Mouse (Mus musculus): ENCODE measurements around the gene Msrb3. TPM values are rescaled to one million over a fixed set of nuclear protein-coding genes. Genes with fewer than 3 reads are reported as not detected.
"Not testable (repeated sequence)": the region's sequence is repeated elsewhere in the genome, so short reads cannot be mapped to it uniquely, and the experiment has no call there.

Msrb3 gene
- polyA plus RNA-seq, 2 experiments = 0.60 to 1.5 TPM

DNA sequence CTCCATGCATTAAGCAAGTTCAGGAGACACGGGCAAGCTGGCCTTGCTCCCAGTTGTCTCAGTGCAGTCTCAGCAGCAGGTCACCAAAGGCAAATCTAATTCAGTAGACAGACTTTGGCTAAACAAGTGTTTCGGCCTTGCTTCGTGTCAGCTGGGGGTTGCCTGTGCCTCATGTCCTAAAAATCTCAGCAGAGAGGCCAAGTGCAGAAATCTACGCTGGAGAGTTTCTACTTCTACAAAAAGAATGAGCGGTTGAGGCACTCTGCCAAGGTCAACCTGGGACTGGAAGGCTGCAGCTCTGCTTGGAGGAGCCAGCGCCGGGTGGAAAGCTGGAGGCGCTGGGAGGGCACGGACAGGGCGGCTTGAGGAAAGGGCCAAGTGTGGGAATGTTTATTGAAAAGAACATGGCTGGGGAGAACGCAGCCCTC, 147.6 kb downstream of the Msrb3 start:
- Histone ChIP-seq H3K9ac (replicated peaks) (no peak overlapping the region), H3K27me3 (ENCODE audit: control insufficient read depth, insufficient read depth, low read length) (no peaks in the 10 kb centered on the region), H3K9me3 (ENCODE audit: control insufficient read depth, low read length) (no peaks in the 10 kb centered on the region), H3K4me1 (replicated peaks; ENCODE audit: control insufficient read depth in 2 of 2, insufficient read depth in 2 of 2, low read length in 1 of 2) (peaks cover 0 to 2% of the 10 kb centered on the region in 2 experiments; a peak in 1 of 4 replicates), H3K4me2 (ENCODE audit: low read depth) (no peak overlapping the region), H3K4me3 (ENCODE audit: insufficient read depth in 1 of 2, low read depth in 2 of 2, low read length in 2 of 2) (no peak overlapping the region), H3K27ac (no peak overlapping the region), H3K36me3 (replicated peaks; ENCODE audit: control insufficient read depth, insufficient read depth, low read depth) (no peaks in the 10 kb centered on the region)
- WGBS (ENCODE audit: insufficient replicate concordance) = 73% methylated on average over 11 of the region's 11 CpGs
- DNase-seq (ENCODE audit: low read depth in 3 of 3, low spot score in 3 of 3) (no peak), ATAC-seq (ENCODE audit: insufficient read depth) (no peak)
- TF ChIP-seq EP300 (IDR thresholded peaks at IDR 0.05; ENCODE audit: low read depth) = no peak
- TF ChIP-seq CTCF (IDR thresholded peaks at IDR 0.05; ENCODE audit: low read depth) = no peak

DNA sequence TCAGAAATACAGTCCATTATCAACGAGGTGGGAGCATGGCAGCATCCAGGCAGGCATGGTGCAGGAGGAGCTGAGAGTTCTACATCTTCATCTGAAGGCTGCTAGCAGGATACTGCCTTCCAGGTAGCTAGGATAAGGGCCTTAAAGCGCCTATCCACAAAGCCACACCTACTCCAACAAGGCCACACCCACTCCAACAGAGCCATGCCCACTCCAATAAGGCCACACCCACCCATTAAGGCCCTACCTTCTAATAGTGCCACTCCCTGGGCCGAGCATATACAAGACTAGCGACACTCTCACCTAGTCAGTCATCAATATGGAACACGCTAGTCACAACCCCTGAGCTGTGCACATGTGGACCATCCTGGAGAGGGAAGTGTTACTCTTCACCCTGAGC, 149.3 kb downstream of the Msrb3 start:
- H3K4me1 ChIP-seq (replicated peaks; ENCODE audit: control insufficient read depth in 2 of 2, insufficient read depth in 2 of 2, low read length in 1 of 2); ATAC-seq (ENCODE audit: insufficient read depth); H3K27ac ChIP-seq; H3K4me2 ChIP-seq (ENCODE audit: low read depth); H3K9me3 ChIP-seq (ENCODE audit: control insufficient read depth, low read length); H3K36me3 ChIP-seq (replicated peaks; ENCODE audit: control insufficient read depth, insufficient read depth, low read depth); DNase-seq (ENCODE audit: low read depth in 3 of 3, low spot score in 3 of 3); H3K9ac ChIP-seq (replicated peaks); H3K4me3 ChIP-seq (ENCODE audit: insufficient read depth in 1 of 2, low read depth in 2 of 2, low read length in 2 of 2); H3K27me3 ChIP-seq (ENCODE audit: control insufficient read depth, insufficient read depth, low read length): not testable (repeated sequence)
- WGBS (ENCODE audit: insufficient replicate concordance) = 67% methylated on average over 5 of the region's 5 CpGs

DNA sequence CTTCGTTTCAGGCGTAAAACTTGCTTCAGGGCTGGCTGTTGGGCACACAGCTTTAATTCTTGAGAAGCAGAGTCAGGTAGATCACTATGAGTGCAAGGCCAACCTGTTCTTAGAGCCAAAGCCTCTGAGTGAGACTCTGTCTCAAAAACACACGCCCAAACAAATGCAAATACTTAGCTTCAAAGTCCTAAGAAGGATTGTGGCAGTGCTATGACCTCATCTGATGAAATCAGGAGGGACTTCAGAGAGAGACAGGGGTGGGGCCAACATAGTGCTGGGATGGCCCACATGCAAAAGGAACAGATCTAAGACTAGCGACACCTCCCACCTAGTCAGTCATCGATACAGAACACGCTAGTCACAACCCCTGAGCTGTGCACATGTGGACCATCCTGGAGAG, 150.7 kb downstream of the Msrb3 start:
- no peak overlapping the region for H3K9ac ChIP-seq (replicated peaks)
- TF ChIP-seq EP300 (IDR thresholded peaks at IDR 0.05; ENCODE audit: low read depth) = no peak
- TF ChIP-seq CTCF (IDR thresholded peaks at IDR 0.05; ENCODE audit: low read depth) = no peak
- no peak for ATAC-seq (ENCODE audit: insufficient read depth)
- 70% methylated on average over 6 of the region's 6 CpGs for WGBS (ENCODE audit: insufficient replicate concordance)
- H3K27ac ChIP-seq = no peak overlapping the region
- no peak overlapping the region for H3K4me2 ChIP-seq (ENCODE audit: low read depth)
- H3K9me3 ChIP-seq (ENCODE audit: control insufficient read depth, low read length) = no peaks in the 10 kb centered on the region
- peaks cover 0 to 4% of the 10 kb centered on the region in 2 experiments; a peak in 1 of 4 replicates for H3K4me1 ChIP-seq (replicated peaks; ENCODE audit: control insufficient read depth in 2 of 2, insufficient read depth in 2 of 2, low read length in 1 of 2)
- H3K27me3 ChIP-seq (ENCODE audit: control insufficient read depth, insufficient read depth, low read length) = no peaks in the 10 kb centered on the region
- H3K36me3 ChIP-seq (replicated peaks; ENCODE audit: control insufficient read depth, insufficient read depth, low read depth) = no peaks in the 10 kb centered on the region
- H3K4me3 ChIP-seq (ENCODE audit: insufficient read depth in 1 of 2, low read depth in 2 of 2, low read length in 2 of 2) = no peak overlapping the region
- no peak for DNase-seq (ENCODE audit: low read depth in 3 of 3, low spot score in 3 of 3)

DNA sequence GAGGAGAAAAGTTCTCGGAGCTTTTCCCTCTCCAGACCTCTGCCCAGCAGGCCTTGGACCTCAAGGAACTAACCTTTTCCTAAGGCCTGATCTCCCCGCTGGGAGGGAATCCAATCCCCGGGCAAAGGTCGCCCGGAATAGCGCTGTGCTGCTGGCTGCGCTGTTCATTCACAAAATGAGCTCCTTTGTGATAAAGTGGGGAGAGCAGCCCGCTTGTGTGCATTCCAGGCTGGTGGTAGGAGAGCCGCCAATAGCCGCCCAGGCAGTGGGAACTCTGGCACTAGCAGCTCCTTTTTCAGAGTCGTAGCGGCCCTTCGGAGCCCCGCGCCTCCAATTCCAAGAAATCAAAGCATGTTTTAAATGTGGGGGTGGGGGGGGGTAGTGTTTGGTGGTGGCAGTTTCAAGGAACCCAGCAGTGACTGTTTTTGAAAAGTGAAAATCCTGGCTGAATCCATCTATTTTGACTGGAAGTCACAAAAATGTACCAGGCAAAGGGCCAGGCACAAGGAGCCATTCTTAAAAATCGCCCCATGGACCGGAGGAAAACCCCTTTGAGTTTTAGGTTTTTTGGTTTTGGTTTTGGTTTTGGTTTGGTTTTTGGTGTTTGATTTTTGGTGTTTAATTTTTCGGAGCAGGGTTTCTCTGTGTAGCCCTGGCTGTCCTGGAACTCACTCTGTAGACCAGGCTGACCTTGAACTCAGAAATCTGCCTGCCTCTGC, 153.6 kb downstream of the Msrb3 start:
- no peak for DNase-seq (ENCODE audit: low read depth in 3 of 3, low spot score in 3 of 3)
- no peaks in the 10 kb centered on the region for H3K9me3 ChIP-seq (ENCODE audit: control insufficient read depth, low read length)
- no peak overlapping the region for H3K27ac ChIP-seq
- no peak overlapping the region for H3K9ac ChIP-seq (replicated peaks)
- H3K36me3 ChIP-seq (replicated peaks; ENCODE audit: control insufficient read depth, insufficient read depth, low read depth) = no peaks in the 10 kb centered on the region
- 13% methylated on average over 18 of the region's 18 CpGs for WGBS (ENCODE audit: insufficient replicate concordance)
- ATAC-seq (ENCODE audit: insufficient read depth) = no peak
- H3K4me2 ChIP-seq (ENCODE audit: low read depth) = peak overlapping the region; percentile 47
- H3K4me3 ChIP-seq (ENCODE audit: insufficient read depth in 1 of 2, low read depth in 2 of 2, low read length in 2 of 2) = peak overlapping the region in 1 of 2 experiments; percentile 35; a peak in 2 of 4 replicates
- H3K27me3 ChIP-seq (ENCODE audit: control insufficient read depth, insufficient read depth, low read length) = no peaks in the 10 kb centered on the region
- H3K4me1 ChIP-seq (replicated peaks; ENCODE audit: control insufficient read depth in 2 of 2, insufficient read depth in 2 of 2, low read length in 1 of 2) = 0 out of 4 replicates have a peak, but pooled peaks cover 0 to 2% of the 10 kb centered on the region in 2 experiments
- TF ChIP-seq CTCF (IDR thresholded peaks at IDR 0.05; ENCODE audit: low read depth) (no peak), EP300 (IDR thresholded peaks at IDR 0.05; ENCODE audit: low read depth) (no peak)

DNA sequence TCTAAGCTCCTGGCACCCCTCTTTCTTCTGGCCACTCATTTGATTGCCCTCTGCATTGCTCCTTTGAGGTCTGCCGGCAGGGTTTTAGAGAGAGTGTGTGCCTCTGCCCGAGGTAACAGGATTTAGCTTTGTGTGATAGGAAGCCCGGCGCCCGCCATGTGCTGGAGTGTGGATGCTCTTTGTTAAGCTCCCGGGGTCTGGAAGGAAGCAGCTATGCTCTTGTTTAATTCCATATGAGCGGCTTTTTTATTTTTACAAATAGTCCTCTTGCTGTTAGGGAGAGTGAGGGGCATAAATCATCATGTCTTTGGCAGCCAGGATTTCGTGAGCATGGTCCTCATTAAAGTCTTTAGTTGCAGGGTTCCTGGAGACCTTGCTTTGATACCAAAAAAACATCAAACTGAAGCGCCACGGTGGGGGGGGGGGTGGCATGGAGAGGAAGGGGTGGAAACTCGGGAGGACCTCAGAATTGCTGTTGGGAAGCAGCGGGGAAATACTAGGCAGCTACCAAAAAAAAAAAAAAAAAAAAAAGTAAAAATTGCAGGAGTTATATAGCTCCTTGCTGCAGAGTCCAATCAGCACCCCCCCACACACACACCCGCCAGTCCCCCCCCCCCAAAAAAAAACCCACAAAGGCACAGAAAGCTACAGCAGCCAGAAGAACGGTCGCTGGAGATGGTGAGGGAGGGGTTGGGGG, 154.3 kb downstream of the Msrb3 start:
- WGBS (ENCODE audit: insufficient replicate concordance) = 4% methylated on average over 15 of the region's 15 CpGs
- peak overlapping the region in 1 of 2 experiments; percentile 35; a peak in 2 of 4 replicates for H3K4me3 ChIP-seq (ENCODE audit: insufficient read depth in 1 of 2, low read depth in 2 of 2, low read length in 2 of 2)
- no peak for TF ChIP-seq CTCF (IDR thresholded peaks at IDR 0.05; ENCODE audit: low read depth)
- TF ChIP-seq EP300 (IDR thresholded peaks at IDR 0.05; ENCODE audit: low read depth) = no peak
- no peaks in the 10 kb centered on the region for H3K27me3 ChIP-seq (ENCODE audit: control insufficient read depth, insufficient read depth, low read length)
- H3K36me3 ChIP-seq (replicated peaks; ENCODE audit: control insufficient read depth, insufficient read depth, low read depth) = no peaks in the 10 kb centered on the region
- no peak overlapping the region for H3K27ac ChIP-seq
- no peak for ATAC-seq (ENCODE audit: insufficient read depth)
- DNase-seq (ENCODE audit: low read depth in 3 of 3, low spot score in 3 of 3) = no peak
- no peak overlapping the region for H3K9ac ChIP-seq (replicated peaks)
- H3K9me3 ChIP-seq (ENCODE audit: control insufficient read depth, low read length) = no peaks in the 10 kb centered on the region
- peak overlapping the region; percentile 47 for H3K4me2 ChIP-seq (ENCODE audit: low read depth)
- 0 out of 4 replicates have a peak, but pooled peaks cover 0 to 2% of the 10 kb centered on the region in 2 experiments for H3K4me1 ChIP-seq (replicated peaks; ENCODE audit: control insufficient read depth in 2 of 2, insufficient read depth in 2 of 2, low read length in 1 of 2)
